Mouse (Mus musculus) mouse trophoblast stem cell (cell line): Measurements from ENCODE around the gene Spg20.

Source experiments
- in situ Hi-C, 2 experiments: fragments of 300-500 bp; cut with MseI, MboI; formaldehyde crosslinking; loops; 2 replicates in 1 of 2; 3 replicates in 1 of 2; pipeline ENCODE4 v1.15.1; 2025

Spg20 gene

GRCm38 (mm10) chr3:55096655-55097005, 15.3 kb upstream of the Spg20 start:
- in situ Hi-C loops, result no loop called here

- in situ Hi-C loops, result no loop called here
Measured at GRCm38 (mm10) chr3:55097186-55097585, 14.7 kb upstream of the Spg20 start.

- in situ Hi-C loops, result no loop called here
Measured at GRCm38 (mm10) chr3:55098014-55098413, 13.9 kb upstream of the Spg20 start.

- in situ Hi-C loops, result no loop called here
Measured at GRCm38 (mm10) chr3:55098990-55099389, 12.9 kb upstream of the Spg20 start.

- in situ Hi-C loops, result no loop called here
Measured at GRCm38 (mm10) chr3:55101092-55101491, 10.8 kb upstream of the Spg20 start.

GRCm38 (mm10) chr3:55105372-55106023, 6.4 kb upstream of the Spg20 start:
- in situ Hi-C loops, result no loop called here

GRCm38 (mm10) chr3:55106051-55106450, 5.9 kb upstream of the Spg20 start:
- in situ Hi-C loops, result no loop called here

GRCm38 (mm10) chr3:55109097-55109496, 2.8 kb upstream of the Spg20 start:
- in situ Hi-C loops, result no loop called here

GRCm38 (mm10) chr3:55112710-55113415, 955 bp downstream of the Spg20 start:
- in situ Hi-C loops, result no loop called here

- in situ Hi-C loops, result no loop called here
Measured at GRCm38 (mm10) chr3:55114313-55115065, 2.6 kb downstream of the Spg20 start.

- in situ Hi-C loops, result no loop called here
Measured at GRCm38 (mm10) chr3:55115071-55115470, 3.2 kb downstream of the Spg20 start.

GRCm38 (mm10) chr3:55115989-55116388, 4.1 kb downstream of the Spg20 start:
- in situ Hi-C loops, result no loop called here

GRCm38 (mm10) chr3:55119275-55119898, 7.5 kb downstream of the Spg20 start:
- in situ Hi-C loops, result no loop called here

GRCm38 (mm10) chr3:55122336-55122870, 10.5 kb downstream of the Spg20 start:
- in situ Hi-C loops, result no loop called here

- in situ Hi-C loops, result no loop called here
Measured at GRCm38 (mm10) chr3:55123064-55123463, 11.2 kb downstream of the Spg20 start.

GRCm38 (mm10) chr3:55129181-55129692, 17.3 kb downstream of the Spg20 start:
- in situ Hi-C loops, result no loop called here

GRCm38 (mm10) chr3:55131576-55132233, 19.8 kb downstream of the Spg20 start:
- in situ Hi-C loops, result no loop called here

- in situ Hi-C loops, result no loop called here
Measured at GRCm38 (mm10) chr3:55137039-55137438, 25.1 kb downstream of the Spg20 start, which contains the start of gene Ccdc169. Ccdc169 (plus strand) TSS chr3:55137339.

GRCm38 (mm10) chr3:55139837-55140236, 27.9 kb downstream of the Spg20 start:
- in situ Hi-C loops, result no loop called here

GRCm38 (mm10) chr3:55141401-55141800, 29.5 kb downstream of the Spg20 start:
- in situ Hi-C loops, result no loop called here

- in situ Hi-C loops, result no loop called here
Measured at GRCm38 (mm10) chr3:55144916-55145315, 33.0 kb downstream of the Spg20 start.
